Mouse (Mus musculus) liver, postnatal 0 days (tissue): ENCODE data around the gene Atp6v0a4.

Source experiments
- CTCF ChIP-seq: sonication (generic); IDR thresholded peaks from 2 replicates; pipeline ENCODE4 v1.5.1; 2016; ENCODE audit warnings: antibody characterized with exemption, low read depth
- EP300 ChIP-seq: IDR thresholded peaks from 2 replicates; pipeline ENCODE4 v1.6.1; 2016; ENCODE audit warnings: antibody characterized with exemption, low read depth, mild to moderate bottlenecking

DNA sequence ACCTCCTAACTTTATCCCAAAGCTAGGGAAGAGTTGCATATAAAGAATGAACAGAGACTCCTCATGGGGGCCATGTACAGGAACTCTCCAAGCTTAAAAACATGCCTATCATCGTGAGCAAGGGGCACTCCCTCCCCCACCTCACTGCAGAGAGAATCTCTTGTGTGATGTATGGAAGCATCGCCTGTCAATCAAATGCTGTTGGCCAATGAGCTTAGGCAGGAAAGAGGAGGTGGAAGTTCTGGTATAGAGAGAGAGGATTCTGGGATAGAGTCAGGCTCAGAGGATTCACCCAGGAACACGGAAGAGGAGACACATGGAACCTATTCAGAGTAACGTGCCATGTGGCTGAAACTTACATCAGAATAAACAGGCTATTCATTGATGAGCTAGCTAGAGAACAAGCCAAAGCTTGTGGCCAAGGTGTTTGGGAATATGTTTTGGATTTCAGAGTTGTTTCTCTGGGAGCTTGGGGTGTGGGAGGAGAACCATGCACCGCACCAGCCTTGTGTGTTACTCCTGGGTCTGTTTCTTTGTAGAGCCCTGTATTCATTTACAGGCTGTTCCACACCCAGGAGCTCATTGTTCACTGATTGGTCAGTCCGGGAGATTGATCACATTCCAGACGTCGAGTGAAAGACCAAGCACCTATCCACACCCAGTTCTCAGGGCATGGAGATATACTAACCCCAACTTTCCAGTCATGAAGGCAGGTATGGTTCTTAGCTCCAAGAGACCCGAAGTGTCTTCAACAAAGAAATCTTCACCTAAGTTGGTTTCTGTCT, 37.0 kb downstream of the Atp6v0a4 start:
- TF ChIP-seq EP300 (no peak), CTCF (no peak)
